ENCODE assay signal across 1 mouse cellular context in the genomic region with DNA sequence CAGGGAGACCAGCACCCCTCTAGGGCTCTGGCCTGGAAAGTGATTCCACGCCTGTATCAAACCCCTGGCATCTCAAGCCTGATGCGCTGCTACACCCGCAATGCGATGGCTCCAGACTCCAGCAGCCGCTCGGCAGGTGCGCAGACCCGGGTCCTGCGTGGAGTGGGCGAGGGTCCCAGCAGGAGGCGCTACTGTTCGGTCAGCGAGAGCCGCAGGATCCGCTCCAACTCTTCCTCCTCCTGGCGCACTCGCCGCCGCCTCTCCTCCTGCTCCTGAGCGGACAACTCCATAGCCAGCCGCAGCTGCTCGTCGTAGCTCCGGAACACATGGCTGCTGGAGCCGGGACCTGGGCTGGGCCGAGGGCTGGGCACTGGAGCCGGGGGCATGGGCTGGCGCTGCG.
TF ChIP-seq lines count a peak whose summit lies in the region.

No protein-coding gene starts in this region.

TF ChIP-seq in MEL, 35 proteins besides CTCF, POLR2A, EP300 and RAD21:
- TF ChIP-seq CHD1 (IDR thresholded peaks at IDR 0.05; ENCODE audit: low read depth, low read length) (no peak), GABPA (IDR thresholded peaks at IDR 0.05; ENCODE audit: low read depth, low read length) (no peak), BHLHE40 (IDR thresholded peaks at IDR 0.05; ENCODE audit: borderline replicate concordance, low read depth, low read length) (no peak), POLR2AphosphoS5 (IDR thresholded peaks at IDR 0.05; ENCODE audit: borderline replicate concordance, low read depth, low read length) (no peak), ZNF384 (IDR thresholded peaks at IDR 0.05; ENCODE audit: low read depth, low read length) (no peak), USF1 (IDR thresholded peaks at IDR 0.05; ENCODE audit: low read depth, low read length) (no peak), MAX (IDR thresholded peaks at IDR 0.05; ENCODE audit: low read length) (no peak), ETS1 (IDR thresholded peaks at IDR 0.05; ENCODE audit: low read depth, low read length) (no peak), CHD2 (IDR thresholded peaks at IDR 0.05; ENCODE audit: low read length) (no peak), JUND (IDR thresholded peaks at IDR 0.05; ENCODE audit: low read depth, low read length) (no peak), USF2 (IDR thresholded peaks at IDR 0.05; ENCODE audit: borderline replicate concordance in 1 of 2, insufficient read depth in 1 of 2, low read depth in 1 of 2, low read length in 2 of 2) (no peak), MAZ (IDR thresholded peaks at IDR 0.05; ENCODE audit: low read depth, low read length) (no peak), HCFC1 (IDR thresholded peaks at IDR 0.05; ENCODE audit: low read depth, low read length) (no peak), KAT2A (conservative IDR thresholded peaks at IDR 0.05; ENCODE audit: low read depth, low read length) (no peak), TCF12 (IDR thresholded peaks at IDR 0.05; ENCODE audit: low read depth, low read length) (no peak), ELF1 (IDR thresholded peaks at IDR 0.05; ENCODE audit: low read depth, low read length) (no peak), ZMIZ1 (IDR thresholded peaks at IDR 0.05; ENCODE audit: low read depth, low read length) (no peak), NRF1 (IDR thresholded peaks at IDR 0.05; ENCODE audit: insufficient read depth, low read depth, low read length, poor library complexity, severe bottlenecking) (no peak)
